Mouse (Mus musculus) bone marrow, adult 2 months (tissue): Measurements from ENCODE around the gene Large1.

Source experiments
- CTCF ChIP-seq: fragments of 200-500 bp; IDR thresholded peaks from 2 replicates; pipeline ENCODE4 v1.5.1; 2011; ENCODE audit warnings: low read length, control low read depth; ENCODE audit not compliant: control insufficient read depth, insufficient read depth
- POLR2A ChIP-seq: fragments of 200-500 bp; IDR thresholded peaks from 2 replicates; pipeline ENCODE4 v1.6.1; 2011; ENCODE audit warnings: low read depth, mild to moderate bottlenecking, control low read depth, low read length, borderline replicate concordance; ENCODE audit not compliant: control insufficient read depth

- TF ChIP-seq CTCF (no peak), POLR2A (no peak)
Observed at GRCm38 (mm10) chr8:73048136-73048535, 305.2 kb downstream of the Large1 start.
